Mouse (Mus musculus): ENCODE measurements around the gene Olfr1443.

DNA sequence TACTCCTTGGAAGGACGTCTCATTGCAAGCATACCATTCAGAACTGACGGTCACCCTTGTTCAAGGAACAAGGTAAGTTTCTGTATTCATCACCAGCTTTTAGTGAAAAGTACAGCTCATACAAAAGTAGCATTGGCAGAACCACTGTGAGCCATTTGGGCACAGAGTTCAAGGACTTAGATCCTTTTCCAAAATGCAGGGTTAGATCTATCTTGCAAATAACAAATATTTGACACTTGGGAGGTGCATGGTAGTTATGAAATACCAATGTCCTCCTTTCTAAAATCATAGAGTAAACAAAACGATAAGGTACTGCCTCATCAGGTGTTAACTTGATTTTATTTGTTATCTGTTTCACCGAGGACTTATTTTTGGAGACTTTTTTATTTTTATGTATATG lies 6.9 kb upstream of the Olfr1443 start:
- no peak for TF ChIP-seq CTCF (IDR thresholded peaks at IDR 0.05; ENCODE audit: borderline replicate concordance, control insufficient read depth, extremely low read depth, insufficient read depth, low read length, poor library complexity)
- no peak for TF ChIP-seq POLR2A (IDR thresholded peaks at IDR 0.05; ENCODE audit: control insufficient read depth, extremely low read depth, insufficient read depth, low read length, poor library complexity)
